Mouse (Mus musculus) 3T3-L1 (cell line): ENCODE data around the gene Rhebl1.
A peak's percentile ranks its signal among the peaks of the same experiment; 100 is the strongest.

Experiments
- DNase-seq: peaks from one replicate; pipeline ENCODE4 v3.0.0-alpha.2; 2015; ENCODE audit warnings: low read depth, low spot score

The Rhebl1 gene

GRCm38 (mm10) chr15:98851229-98851818 lies 43.0 kb downstream of the Rhebl1 start:
- no peak for DNase-seq

GRCm38 (mm10) chr15:98850668-98851067 lies 43.7 kb downstream of the Rhebl1 start:
- no peak for DNase-seq

GRCm38 (mm10) chr15:98849956-98850600 lies 44.3 kb downstream of the Rhebl1 start:
- DNase-seq, result no peak

GRCm38 (mm10) chr15:98849165-98849564 lies 45.2 kb downstream of the Rhebl1 start:
- no peak for DNase-seq

- DNase-seq, result no peak
Observed at GRCm38 (mm10) chr15:98846140-98846539, 48.2 kb downstream of the Rhebl1 start.

- DNase-seq, result no peak
Observed at GRCm38 (mm10) chr15:98845149-98845548, 49.2 kb downstream of the Rhebl1 start.

GRCm38 (mm10) chr15:98843595-98844223 lies 50.6 kb downstream of the Rhebl1 start:
- DNase-seq, result no peak

GRCm38 (mm10) chr15:98839671-98840585 lies 54.4 kb downstream of the Rhebl1 start:
- no peak for DNase-seq

GRCm38 (mm10) chr15:98839161-98839560 lies 55.2 kb downstream of the Rhebl1 start:
- no peak for DNase-seq

GRCm38 (mm10) chr15:98837743-98838103 lies 56.6 kb downstream of the Rhebl1 start:
- no peak for DNase-seq

GRCm38 (mm10) chr15:98837006-98837742 lies 57.2 kb downstream of the Rhebl1 start:
- no peak for DNase-seq

- no peak for DNase-seq
Observed at GRCm38 (mm10) chr15:98835291-98835690, 59.0 kb downstream of the Rhebl1 start.

- DNase-seq, result no peak
Observed at GRCm38 (mm10) chr15:98834059-98834458, 60.3 kb downstream of the Rhebl1 start.

GRCm38 (mm10) chr15:98833281-98833680 lies 61.1 kb downstream of the Rhebl1 start:
- no peak for DNase-seq

- DNase-seq, result peak; percentile 59
Observed at GRCm38 (mm10) chr15:98832161-98833058, 61.9 kb downstream of the Rhebl1 start.

- DNase-seq, result no peak
Observed at GRCm38 (mm10) chr15:98831684-98832035, 62.7 kb downstream of the Rhebl1 start.

- DNase-seq, result peak; percentile 95
Observed at GRCm38 (mm10) chr15:98830736-98831683, 63.3 kb downstream of the Rhebl1 start, which contains the start of gene Prkag1. TSS of gene Prkag1 (minus strand) at chr15:98831521.
